Comparison of ENCODE assay signal across 9 mouse cellular contexts in the genomic region with DNA sequence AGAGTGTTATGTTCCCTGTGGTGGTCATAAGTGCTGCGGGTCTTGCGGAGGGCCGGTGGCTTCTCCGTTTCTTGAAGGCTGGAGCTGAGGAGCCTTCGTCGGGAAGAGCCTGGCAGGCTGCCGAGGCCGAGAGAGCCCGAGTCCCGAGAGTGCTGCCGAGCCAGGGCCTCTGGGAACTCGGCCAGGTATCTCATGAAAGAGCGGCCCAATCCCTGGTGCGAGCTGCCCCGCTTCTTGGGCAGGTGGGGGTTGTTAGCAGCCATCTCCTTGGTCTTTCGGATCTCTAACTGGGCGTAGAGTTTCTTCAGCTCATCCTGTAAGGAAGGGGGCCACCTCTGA. TPM values are rescaled to one million over a fixed set of nuclear protein-coding genes. Genes with fewer than 3 reads are reported as not detected.
DNase-seq lines count a peak whose midpoint lies in the region; ATAC-seq and TF ChIP-seq lines count a peak whose summit lies in the region.
"Had no signal": no experiment of that assay in that cellular context is flagged by ENCODE, and none has a peak within 500 bp of the region (broad histone marks: within the 10 kb centered on the region; RNA-seq: fewer than 3 reads in every experiment).

No protein-coding gene starts in this region.

- 0 out of 2 replicates have a peak overlapping the region, but pooled peaks have one; percentile 9 for H3K4me2 ChIP-seq in embryonic facial prominence, embryonic 12.5 days (replicated peaks)
- H3K4me2 ChIP-seq in heart, embryonic 16.5 days (ENCODE audit: low read depth, low read length) = peak overlapping the region; percentile 68
- peak overlapping the region; percentile 47 for H3K4me2 ChIP-seq in stomach, postnatal 0 days (replicated peaks; ENCODE audit: low read depth)

- TF ChIP-seq CTCF in layer of hippocampus, adult 2 months (conservative IDR thresholded peaks at IDR 0.05) = no peak
- no peak for TF ChIP-seq CTCF in stomach, postnatal 0 days (IDR thresholded peaks at IDR 0.05; ENCODE audit: low read depth)
- no peak for TF ChIP-seq CTCF in thymus, adult 2 months (IDR thresholded peaks at IDR 0.05; ENCODE audit: borderline replicate concordance, control insufficient read depth, extremely low read depth, insufficient read depth, low read length, poor library complexity)

- H3K4me3 ChIP-seq in layer of hippocampus, adult 2 months = no peak overlapping the region
- H3K4me3 ChIP-seq in embryonic facial prominence, embryonic 12.5 days = no peak overlapping the region
- H3K4me3 ChIP-seq in heart, embryonic 16.5 days (ENCODE audit: low read length) = peak overlapping the region; percentile 26
- no peak overlapping the region for H3K4me3 ChIP-seq in stomach, postnatal 0 days (ENCODE audit: low read depth, low read length)
- H3K4me3 ChIP-seq in thymus, adult 2 months (ENCODE audit: control insufficient read depth, insufficient read depth, low read length) = no peak overlapping the region
- H3K4me3 ChIP-seq: megakaryocyte, embryonic 14.5 days had no signal

- H3K36me3 ChIP-seq in embryonic facial prominence, embryonic 12.5 days = no peaks in the 10 kb centered on the region
- no peaks in the 10 kb centered on the region for H3K36me3 ChIP-seq in heart, embryonic 16.5 days (ENCODE audit: control insufficient read depth, insufficient read depth)
- no peaks in the 10 kb centered on the region for H3K36me3 ChIP-seq in stomach, postnatal 0 days (ENCODE audit: control insufficient read depth, insufficient read depth, low read length)
- no peaks in the 10 kb centered on the region for H3K36me3 ChIP-seq in thymus, adult 2 months (ENCODE audit: control insufficient read depth, insufficient read depth, low read length)

- no peak for TF ChIP-seq EP300 in stomach, postnatal 0 days (optimal IDR thresholded peaks at IDR 0.05)

- no peak for TF ChIP-seq POLR2A in thymus, adult 2 months (IDR thresholded peaks at IDR 0.05; ENCODE audit: control insufficient read depth, extremely low read depth, insufficient read depth, low read length, poor library complexity)

- no peak for ATAC-seq in embryonic facial prominence, embryonic 12.5 days (ENCODE audit: insufficient number of reproducible peaks, insufficient read depth, low FRiP score, low TSS enrichment)
- ATAC-seq in heart, embryonic 16.5 days (replicated peaks; ENCODE audit: extremely low read depth, insufficient read depth, low FRiP score) = no peak; the same call in 1 of the 2 replicates
- peak; percentile 13; the same call in 1 of the 2 replicates for ATAC-seq in stomach, postnatal 0 days (ENCODE audit: low FRiP score, low TSS enrichment)

- peaks cover 27% of the 10 kb centered on the region for H3K4me1 ChIP-seq in embryonic facial prominence, embryonic 12.5 days
- peaks cover 17% of the 10 kb centered on the region for H3K4me1 ChIP-seq in heart, embryonic 16.5 days (ENCODE audit: control insufficient read depth, insufficient read depth, low read length)
- H3K4me1 ChIP-seq in stomach, postnatal 0 days (replicated peaks; ENCODE audit: control insufficient read depth, insufficient read depth) = no peaks in the 10 kb centered on the region
- peaks cover 30% of the 10 kb centered on the region for H3K4me1 ChIP-seq in thymus, adult 2 months (replicated peaks; ENCODE audit: control insufficient read depth, insufficient read depth, low read length)

- H3K27ac ChIP-seq in layer of hippocampus, adult 2 months = peak overlapping the region; percentile 14; the same call in 1 of the 2 replicates
- 0 out of 2 replicates have a peak overlapping the region, but pooled peaks have one; percentile 17 for H3K27ac ChIP-seq in embryonic facial prominence, embryonic 12.5 days
- H3K27ac ChIP-seq in heart, embryonic 16.5 days (ENCODE audit: low read length) = peak overlapping the region; percentile 67
- peak overlapping the region; percentile 78 for H3K27ac ChIP-seq in stomach, postnatal 0 days (replicated peaks)
- H3K27ac ChIP-seq in thymus, adult 2 months (ENCODE audit: control insufficient read depth, insufficient read depth, low read length) = no peak overlapping the region

- no peaks in the 10 kb centered on the region for H3K9me3 ChIP-seq in embryonic facial prominence, embryonic 12.5 days
- no peaks in the 10 kb centered on the region for H3K9me3 ChIP-seq in heart, embryonic 16.5 days (replicated peaks; ENCODE audit: control insufficient read depth, low read length)
- no peaks in the 10 kb centered on the region for H3K9me3 ChIP-seq in stomach, postnatal 0 days (ENCODE audit: control insufficient read depth, low read length)
- H3K9me3 ChIP-seq: megakaryocyte, embryonic 14.5 days had no signal

- H3K9ac ChIP-seq in embryonic facial prominence, embryonic 12.5 days = no peak overlapping the region
- H3K9ac ChIP-seq in heart, embryonic 16.5 days (ENCODE audit: low read length) = peak overlapping the region; percentile 62
- H3K9ac ChIP-seq in stomach, postnatal 0 days (ENCODE audit: low read length) = peak overlapping the region; percentile 52

- DNase-seq in layer of hippocampus, adult 2 months (ENCODE audit: low spot score in 2 of 2) = peak; percentile 46 to 58
- DNase-seq in layer of hippocampus, adult 11-12 months (ENCODE audit: low spot score) = no peak
- peak; percentile 86 for DNase-seq in kidney, postnatal 10 days
- DNase-seq in lung, postnatal 36 days = peak; percentile 87
- DNase-seq in stomach, postnatal 0 days (ENCODE audit: low spot score) = peak; percentile 78
- DNase-seq in thymus, adult 2 months = no peak

- 45% methylated on average over 17 of the region's 17 CpGs for WGBS in embryonic facial prominence, embryonic 12.5 days
- 14% methylated on average over 17 of the region's 17 CpGs for WGBS in heart, embryonic 16.5 days
- WGBS in stomach, postnatal 0 days = 24% methylated on average over 17 of the region's 17 CpGs
- 84% methylated on average over 17 of the region's 17 CpGs for WGBS in thymus, adult 2 months

- H3K27me3 ChIP-seq in embryonic facial prominence, embryonic 12.5 days = 0 out of 2 replicates have a peak, but pooled peaks cover 6% of the 10 kb centered on the region
- peaks cover 15% of the 10 kb centered on the region for H3K27me3 ChIP-seq in heart, embryonic 16.5 days (ENCODE audit: control insufficient read depth, insufficient read depth, low read length)
- no peaks in the 10 kb centered on the region for H3K27me3 ChIP-seq in stomach, postnatal 0 days (ENCODE audit: control insufficient read depth, insufficient read depth, low read length)
- H3K27me3 ChIP-seq in thymus, adult 2 months (ENCODE audit: control insufficient read depth, insufficient read depth, low read length) = no peaks in the 10 kb centered on the region

RNA-seq across cellular contexts. Expression of a gene that starts 12.9 kb away (rescaled TPM):
- under 1 TPM; 0.20 to 0.33 TPM for total RNA-seq in layer of hippocampus, adult 2 months (2021)
- polyA plus RNA-seq in embryonic facial prominence, embryonic 12.5 days (2016; fragmentation: Nextera tagmentation; extraction: Ambion mirVana) = 0.15 TPM in 2 replicates
- 0.09 and 0.12 TPM in 2 replicates for polyA plus RNA-seq in heart, embryonic 16.5 days (2015; fragmentation: Nextera tagmentation; extraction: Ambion mirVana)
- polyA plus RNA-seq in stomach, postnatal 0 days (2015; fragmentation: Nextera tagmentation; extraction: Ambion mirVana) = 0.17 and 0.23 TPM in 2 replicates
- 0.54 and 0.70 TPM in 2 replicates for polyA plus RNA-seq in thymus, adult 2 months (2012; rRNA removed)

RNA-seq across cellular contexts. Expression of a gene that starts 23.4 kb away (rescaled TPM):
- 10 to 100 TPM; 79.5 to 79.7 TPM for total RNA-seq in layer of hippocampus, adult 2 months (2021)
- polyA plus RNA-seq in embryonic facial prominence, embryonic 12.5 days (2016; fragmentation: Nextera tagmentation; extraction: Ambion mirVana) = 5.5 and 6.1 TPM in 2 replicates
- polyA plus RNA-seq in heart, embryonic 16.5 days (2015; fragmentation: Nextera tagmentation; extraction: Ambion mirVana) = 3.1 and 3.2 TPM in 2 replicates
- 1.3 and 1.7 TPM in 2 replicates for polyA plus RNA-seq in stomach, postnatal 0 days (2015; fragmentation: Nextera tagmentation; extraction: Ambion mirVana)
- 17.3 and 17.8 TPM in 2 replicates for polyA plus RNA-seq in thymus, adult 2 months (2012; rRNA removed)

RNA-seq across cellular contexts. Expression of a gene that starts 23.4 kb away (rescaled TPM):
- total RNA-seq in layer of hippocampus, adult 2 months (2021) = 10 to 100 TPM; 24.9 to 30.3 TPM
- polyA plus RNA-seq in embryonic facial prominence, embryonic 12.5 days (2016; fragmentation: Nextera tagmentation; extraction: Ambion mirVana) = 45.0 and 51.4 TPM in 2 replicates
- 58.1 and 59.8 TPM in 2 replicates for polyA plus RNA-seq in heart, embryonic 16.5 days (2015; fragmentation: Nextera tagmentation; extraction: Ambion mirVana)
- 28.2 and 28.8 TPM in 2 replicates for polyA plus RNA-seq in stomach, postnatal 0 days (2015; fragmentation: Nextera tagmentation; extraction: Ambion mirVana)
- polyA plus RNA-seq in thymus, adult 2 months (2012; rRNA removed) = 13.2 and 14.1 TPM in 2 replicates

RNA-seq across cellular contexts. Expression of a gene that starts 58.5 kb away (rescaled TPM):
- 100 to 1,000 TPM; 142 to 151 TPM for total RNA-seq in layer of hippocampus, adult 2 months (2021)
- polyA plus RNA-seq in embryonic facial prominence, embryonic 12.5 days (2016; fragmentation: Nextera tagmentation; extraction: Ambion mirVana) = 99.8 and 103 TPM in 2 replicates
- polyA plus RNA-seq in heart, embryonic 16.5 days (2015; fragmentation: Nextera tagmentation; extraction: Ambion mirVana) = 87.4 and 92.9 TPM in 2 replicates
- 43.4 and 52.8 TPM in 2 replicates for polyA plus RNA-seq in stomach, postnatal 0 days (2015; fragmentation: Nextera tagmentation; extraction: Ambion mirVana)
- polyA plus RNA-seq in thymus, adult 2 months (2012; rRNA removed) = 36.9 and 42.9 TPM in 2 replicates

Comparison
In these comparisons a context has a peak if more than half of its experiments do, and no peak if none do; other contexts are left out.
1. DNase-seq: peak in layer of hippocampus, adult 2 months (2 of 2), kidney, postnatal 10 days (single experiment), lung, postnatal 36 days (single experiment) and stomach, postnatal 0 days (single experiment); none in layer of hippocampus, adult 11-12 months (single experiment) and thymus, adult 2 months (single experiment).
2. H3K4me2 ChIP-seq: peak in every context shown above with its lines; median percentile 68 in heart, embryonic 16.5 days; 47 in stomach, postnatal 0 days; 9 in embryonic facial prominence, embryonic 12.5 days.